Mouse (Mus musculus) embryonic facial prominence, embryonic 10.5 days (tissue): ENCODE results near the gene Folr2. TPM values are rescaled to one million over a fixed set of nuclear protein-coding genes. Genes with fewer than 3 reads are reported as not detected.
A peak's percentile ranks its signal among the peaks of the same experiment; 100 is the strongest.

Experiments
- DNase-seq: peaks from one replicate; pipeline ENCODE4 v3.0.0-alpha.2; 2017; ENCODE audit warnings: low spot score
- H3K27ac ChIP-seq: fragments of 300-500 bp; sonication (generic); replicated peaks from 2 replicates; pipeline ENCODE4 v1.5.1; 2016; ENCODE audit warnings: mild to moderate bottlenecking
- H3K27me3 ChIP-seq: fragments of 300-500 bp; sonication (generic); replicated peaks from 2 replicates; pipeline ENCODE4 v1.6.1; 2016; ENCODE audit warnings: low read depth, mild to moderate bottlenecking; ENCODE audit not compliant: poor library complexity, severe bottlenecking
- H3K36me3 ChIP-seq: fragments of 300-500 bp; sonication (generic); replicated peaks from 2 replicates; pipeline ENCODE4 v1.6.1; 2016; ENCODE audit warnings: mild to moderate bottlenecking, moderate library complexity
- H3K4me1 ChIP-seq: fragments of 300-500 bp; sonication (generic); 2 replicates; pipeline ENCODE4 v1.6.1; 2016
- H3K4me3 ChIP-seq: fragments of 300-500 bp; sonication (generic); 2 replicates; pipeline ENCODE4 v1.5.1; 2016; ENCODE audit warnings: mild to moderate bottlenecking, moderate library complexity
- H3K9me3 ChIP-seq: fragments of 300-500 bp; sonication (generic); 2 replicates; pipeline ENCODE4 v1.6.1; 2016; ENCODE audit warnings: mild to moderate bottlenecking
- WGBS: fragments of 180-500 bp; shearing (Covaris S2); methylation state at CpG from one replicate; pipeline ENCODE4 v1.1.7; 2016; 5-methylcytosine and 5-hydroxymethylcytosine counted together
- polyA plus RNA-seq: library from polyadenylated mRNA; unstranded; fragments of >200 nt; fragmentation: Nextera tagmentation; extraction: Ambion mirVana; gene quantifications from 2 replicates; pipeline ENCODE4 v1.2.1, GENCODE M21; 2016

Folr2 gene
- polyA plus RNA-seq, 1 experiment from 2014 or later = 0.49 TPM

DNA sequence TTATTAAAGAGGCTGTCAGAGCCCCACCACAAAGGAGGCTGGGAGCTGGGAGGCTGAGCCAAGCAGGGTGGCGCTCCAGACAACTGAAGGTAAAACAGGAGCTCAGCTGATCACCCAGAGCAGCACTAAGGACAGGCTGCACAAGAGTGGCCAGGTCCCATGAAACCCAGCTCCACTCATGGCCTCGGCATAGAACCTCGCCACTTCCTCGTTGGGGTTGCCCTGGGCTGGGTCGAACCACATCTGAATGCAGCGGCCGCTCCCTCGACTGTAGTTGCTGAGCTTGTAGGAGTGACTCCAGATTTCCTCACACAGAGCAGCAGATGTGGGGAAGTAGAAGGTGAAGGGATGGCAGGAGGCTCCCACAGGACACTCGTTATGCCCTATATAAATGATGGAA, 1.4 kb upstream of the Folr2 start:
- H3K9me3 ChIP-seq = no peaks in the 10 kb centered on the region
- WGBS = 85% methylated on average over 9 of the region's 9 CpGs
- H3K27me3 ChIP-seq = no peaks in the 10 kb centered on the region
- no peak overlapping the region for H3K4me3 ChIP-seq
- no peak overlapping the region for H3K27ac ChIP-seq
- H3K4me1 ChIP-seq = no peaks in the 10 kb centered on the region
- no peaks in the 10 kb centered on the region for H3K36me3 ChIP-seq
- no peak for DNase-seq

DNA sequence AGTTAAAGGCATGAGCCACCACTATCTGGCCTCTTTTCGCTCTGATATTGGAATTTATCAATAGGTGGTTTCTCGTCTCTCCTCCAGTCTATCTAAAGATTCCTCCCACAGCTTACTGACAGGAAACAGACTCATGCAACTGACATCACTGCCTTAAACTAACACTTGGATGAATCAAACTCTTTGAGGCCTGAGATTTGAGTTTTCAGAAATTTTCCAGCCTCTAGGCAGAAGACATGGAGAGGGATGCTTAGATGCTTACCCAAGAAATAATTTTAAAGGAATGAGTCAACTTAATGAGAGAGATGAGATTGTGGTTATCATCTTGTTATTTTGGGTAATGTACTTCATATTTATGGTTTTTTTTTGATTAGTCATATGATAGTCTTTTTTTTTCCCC, 3.2 kb downstream of the Folr2 start:
- H3K4me1 ChIP-seq = peaks cover under 1% of the 10 kb centered on the region; the same call in 1 of the 2 replicates
- no peak overlapping the region for H3K4me3 ChIP-seq
- no peaks in the 10 kb centered on the region for H3K36me3 ChIP-seq
- 84% methylated on average over 2 of the region's 2 CpGs for WGBS
- no peak for DNase-seq
- H3K27me3 ChIP-seq = no peaks in the 10 kb centered on the region
- H3K9me3 ChIP-seq = no peaks in the 10 kb centered on the region
- H3K27ac ChIP-seq = no peak overlapping the region

DNA sequence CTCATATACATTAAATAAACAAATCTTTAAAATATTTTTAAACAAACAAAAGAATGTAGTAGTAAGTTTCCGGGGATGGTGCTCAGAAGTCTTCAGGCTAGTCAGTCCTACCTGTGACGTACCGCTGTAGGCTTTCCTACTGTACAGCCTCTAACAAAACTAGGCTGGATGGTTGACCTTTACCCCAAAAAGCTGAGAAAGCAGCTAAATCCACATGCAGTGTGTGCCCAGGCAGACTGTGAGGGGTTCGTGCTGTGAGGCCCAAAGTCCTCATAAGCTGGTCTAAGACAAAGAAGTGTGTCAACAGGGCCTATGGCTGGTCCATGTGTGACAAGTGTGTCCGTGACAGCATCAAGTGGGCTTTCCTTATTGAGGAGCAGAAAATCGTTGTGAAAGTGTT, 4.1 kb downstream of the Folr2 start:
- Histone ChIP-seq H3K9me3 (no peaks in the 10 kb centered on the region), H3K36me3 (no peaks in the 10 kb centered on the region), H3K4me1 (peaks cover 3% of the 10 kb centered on the region; the same call in 1 of the 2 replicates), H3K27me3 (no peaks in the 10 kb centered on the region), H3K4me3 (no peak overlapping the region), H3K27ac (no peak overlapping the region)
- DNase-seq = no peak
- 91% methylated on average over 6 of the region's 6 CpGs for WGBS

DNA sequence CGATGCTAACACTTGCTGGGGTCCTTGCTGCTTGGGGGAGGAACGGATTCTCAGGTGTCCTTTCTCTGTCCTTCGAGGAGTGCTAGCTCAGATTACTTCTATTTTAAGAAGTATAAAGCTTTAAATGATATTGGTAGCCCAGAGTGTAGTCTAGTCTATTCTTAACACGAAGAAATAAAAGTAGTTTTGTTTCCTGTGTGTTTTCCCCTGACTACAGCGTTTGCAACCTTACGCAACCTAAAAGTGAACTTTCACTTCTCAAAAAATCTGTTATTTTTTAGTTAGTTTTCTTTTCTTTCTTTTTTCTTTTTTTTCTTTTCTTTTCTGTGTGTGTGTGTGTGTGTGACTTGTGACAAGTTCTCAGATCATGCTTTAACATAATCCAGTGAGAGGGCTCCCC, 5.3 kb downstream of the Folr2 start:
- no peak overlapping the region for H3K4me3 ChIP-seq
- 84% methylated on average over 6 of the region's 6 CpGs for WGBS
- H3K36me3 ChIP-seq = no peaks in the 10 kb centered on the region
- H3K27me3 ChIP-seq = no peaks in the 10 kb centered on the region
- no peak for DNase-seq
- H3K27ac ChIP-seq = no peak overlapping the region
- H3K9me3 ChIP-seq = no peaks in the 10 kb centered on the region
- H3K4me1 ChIP-seq = peaks cover 3% of the 10 kb centered on the region; the same call in 1 of the 2 replicates

DNA sequence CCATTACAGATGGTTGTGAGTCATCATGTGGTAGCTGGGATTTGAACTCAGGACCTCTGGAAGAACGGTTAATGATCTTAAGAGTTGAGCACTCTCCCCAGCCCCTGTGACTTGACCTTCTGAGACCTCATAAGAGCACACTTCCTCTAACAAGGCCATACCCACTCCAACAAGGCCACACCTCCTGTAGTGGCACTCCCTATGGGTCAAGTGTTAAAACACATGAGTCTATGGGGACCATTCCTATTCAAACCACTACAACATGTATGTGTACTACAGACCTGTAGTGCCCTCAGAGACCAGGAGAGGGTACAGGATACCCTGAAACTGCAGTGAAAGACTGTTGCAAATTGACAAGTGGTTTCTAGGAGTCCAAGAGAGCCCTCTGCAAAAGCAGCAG, 9.1 kb downstream of the Folr2 start:
- Histone ChIP-seq H3K4me1 (peaks cover 3% of the 10 kb centered on the region; the same call in 1 of the 2 replicates), H3K4me3 (no peak overlapping the region), H3K9me3 (no peaks in the 10 kb centered on the region), H3K27me3 (no peaks in the 10 kb centered on the region), H3K36me3 (no peaks in the 10 kb centered on the region), H3K27ac (no peak overlapping the region)
- 95% methylated on average over 1 of the region's 1 CpGs for WGBS
- no peak for DNase-seq

DNA sequence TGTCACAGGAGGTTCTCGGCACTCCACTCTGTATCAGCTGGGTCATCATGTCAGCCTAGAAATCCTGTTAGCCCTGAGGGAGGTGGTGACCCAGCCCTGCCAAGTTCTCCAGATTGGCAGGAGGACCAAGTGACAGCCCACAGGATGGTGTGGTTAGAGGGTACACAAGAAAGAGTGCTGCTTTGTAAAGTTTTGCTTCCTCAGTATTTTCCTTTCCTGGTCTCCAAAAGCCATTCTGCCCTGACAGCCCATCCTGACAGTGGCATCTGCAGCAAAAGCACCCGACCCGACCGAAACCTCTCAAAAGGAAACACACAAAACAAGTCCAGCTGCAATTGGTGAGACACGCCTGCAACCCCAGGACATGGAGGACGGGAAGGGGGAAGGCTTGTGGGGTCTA, 12.8 kb downstream of the Folr2 start:
- Histone ChIP-seq H3K27me3 (no peaks in the 10 kb centered on the region), H3K27ac (no peak overlapping the region), H3K4me3 (no peak overlapping the region), H3K9me3 (no peaks in the 10 kb centered on the region), H3K4me1 (peaks cover 5% of the 10 kb centered on the region), H3K36me3 (peaks cover 3% of the 10 kb centered on the region; the same call in 1 of the 2 replicates)
- DNase-seq = no peak
- 75% methylated on average over 6 of the region's 6 CpGs for WGBS

DNA sequence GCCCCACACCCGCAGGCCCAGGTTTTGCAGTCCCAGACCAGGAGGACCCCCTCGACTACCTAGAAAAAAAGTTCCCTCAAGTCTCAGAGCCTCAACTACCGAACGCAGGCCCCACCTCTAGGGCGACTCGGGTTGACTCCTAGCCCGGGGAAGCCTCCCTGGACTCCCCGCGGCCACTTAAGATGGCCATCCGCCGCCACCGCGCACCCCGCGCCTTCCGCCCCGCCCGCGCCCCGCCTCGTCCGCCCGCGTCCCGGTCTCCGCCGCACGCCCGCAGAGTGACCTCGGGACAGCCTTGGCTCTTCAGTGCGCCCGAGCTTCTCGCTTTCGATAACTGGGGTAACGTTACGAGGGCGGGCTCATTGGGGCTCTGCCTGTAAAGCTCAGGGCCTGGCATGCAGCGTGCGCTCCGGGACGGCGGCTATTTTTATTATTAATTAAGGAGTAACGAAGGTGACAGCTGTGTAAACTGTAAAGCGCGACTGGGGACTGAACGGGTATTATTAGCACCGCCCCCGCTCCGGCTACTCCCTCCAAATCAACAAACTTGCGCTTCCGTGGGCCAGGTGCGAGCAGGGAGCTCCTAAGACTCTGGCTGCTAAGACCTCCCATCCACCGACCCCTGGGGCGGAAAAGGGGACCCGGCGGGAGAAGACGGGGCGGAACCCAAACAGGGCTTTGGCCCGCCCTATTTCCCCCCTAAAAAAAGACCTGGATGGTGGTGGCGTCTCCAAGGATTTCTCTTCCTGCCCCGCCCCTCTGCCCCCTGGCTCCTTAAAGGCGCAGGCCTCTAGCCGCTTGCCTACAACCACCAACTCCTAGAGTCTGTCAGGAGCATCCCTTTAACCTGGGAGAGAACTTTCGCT, 19.2 kb downstream of the Folr2 start, which contains the start of gene Inppl1:
Gene Inppl1 (minus strand): TSS at position 624 of the 866 bp plus-strand sequence.
- H3K4me3 ChIP-seq = peak within 1 kb of the TSS; percentile 88
- H3K27me3 ChIP-seq = no peaks in the 10 kb centered on the region
- no peaks in the 10 kb centered on the region for H3K9me3 ChIP-seq
- peak within 1 kb of the TSS; percentile 100 for H3K27ac ChIP-seq
- DNase-seq = peak; percentile 94
- under 1% methylated on average over 64 of the region's 64 CpGs for WGBS
- peaks cover 20% of the 10 kb centered on the region for H3K36me3 ChIP-seq
- peaks cover 43% of the 10 kb centered on the region for H3K4me1 ChIP-seq

DNA sequence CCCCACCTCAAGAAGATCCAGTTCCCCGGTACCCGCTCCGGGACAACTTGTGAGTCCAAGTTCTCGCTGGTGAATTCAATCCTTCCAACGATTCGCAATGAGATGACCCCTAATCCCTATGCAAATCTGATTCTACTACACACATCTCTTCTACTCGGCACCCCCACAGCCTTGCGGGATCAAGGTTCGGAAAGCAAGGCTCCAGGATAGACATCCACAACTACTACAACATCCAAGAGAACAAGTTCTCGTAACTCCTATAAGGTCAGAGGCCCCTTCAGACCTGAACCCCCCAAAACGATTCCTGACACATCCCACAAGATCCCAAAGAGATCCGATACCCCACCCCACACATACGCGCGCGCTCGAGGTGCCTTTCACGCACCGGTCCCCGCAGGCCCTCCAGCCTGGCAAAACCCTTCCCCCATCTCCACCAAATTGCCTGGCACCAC, 19.8 kb downstream of the Folr2 start:
- H3K27me3 ChIP-seq = no peaks in the 10 kb centered on the region
- H3K27ac ChIP-seq = peak overlapping the region; percentile 100
- peak overlapping the region; percentile 88 for H3K4me3 ChIP-seq
- DNase-seq = no peak
- peaks cover 26% of the 10 kb centered on the region for H3K36me3 ChIP-seq
- WGBS = under 1% methylated on average over 20 of the region's 20 CpGs
- H3K4me1 ChIP-seq = peaks cover 43% of the 10 kb centered on the region
- H3K9me3 ChIP-seq = no peaks in the 10 kb centered on the region

DNA sequence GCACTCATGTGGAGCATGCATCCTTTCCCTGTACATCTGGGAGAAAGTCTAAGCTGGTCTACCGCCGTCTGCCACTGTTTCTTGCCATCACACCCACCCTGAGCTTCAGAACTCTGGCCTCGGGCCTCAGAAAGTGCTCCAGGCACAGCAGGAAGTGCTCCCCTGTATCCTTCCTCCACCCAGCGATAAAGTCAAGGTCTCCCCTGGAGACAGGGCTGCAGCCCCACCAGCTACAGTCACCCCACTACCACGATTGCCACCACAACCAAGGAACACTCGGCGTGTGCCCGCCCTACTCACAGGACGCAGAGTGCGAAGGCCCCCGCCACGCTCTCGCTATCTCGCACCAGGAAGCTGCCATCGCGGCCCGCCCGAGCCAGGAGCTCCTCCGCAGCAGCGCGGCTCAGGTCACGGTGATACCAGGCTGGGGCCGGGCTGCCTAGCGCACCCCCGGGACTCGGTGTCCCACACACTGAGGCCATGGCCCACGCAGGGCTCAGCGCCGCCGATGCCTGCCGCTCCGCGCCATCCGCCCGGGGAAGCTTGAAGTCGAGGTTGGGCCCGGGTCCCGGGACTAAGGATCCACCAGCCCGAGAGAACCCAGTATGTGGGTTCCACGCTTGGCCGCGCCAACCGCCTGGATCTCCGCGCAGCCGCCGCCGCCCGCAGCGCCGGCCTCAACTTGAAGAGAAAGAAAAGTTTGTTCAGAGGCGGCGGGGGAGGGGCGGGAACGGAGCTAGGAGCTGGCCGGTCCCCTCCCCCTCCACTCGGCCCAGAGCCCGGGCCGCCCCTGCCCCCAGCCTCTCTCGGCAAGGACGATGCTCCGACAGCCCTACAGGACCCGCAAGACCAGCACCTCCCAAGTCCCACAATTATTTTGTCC, 20.5 kb downstream of the Folr2 start:
- no peaks in the 10 kb centered on the region for H3K27me3 ChIP-seq
- peak overlapping the region; percentile 100 for H3K27ac ChIP-seq
- peak; percentile 89 for DNase-seq
- no peaks in the 10 kb centered on the region for H3K9me3 ChIP-seq
- peaks cover 33% of the 10 kb centered on the region for H3K36me3 ChIP-seq
- H3K4me1 ChIP-seq = peaks cover 43% of the 10 kb centered on the region
- peak overlapping the region; percentile 88 for H3K4me3 ChIP-seq
- under 1% methylated on average over 63 of the region's 63 CpGs for WGBS

DNA sequence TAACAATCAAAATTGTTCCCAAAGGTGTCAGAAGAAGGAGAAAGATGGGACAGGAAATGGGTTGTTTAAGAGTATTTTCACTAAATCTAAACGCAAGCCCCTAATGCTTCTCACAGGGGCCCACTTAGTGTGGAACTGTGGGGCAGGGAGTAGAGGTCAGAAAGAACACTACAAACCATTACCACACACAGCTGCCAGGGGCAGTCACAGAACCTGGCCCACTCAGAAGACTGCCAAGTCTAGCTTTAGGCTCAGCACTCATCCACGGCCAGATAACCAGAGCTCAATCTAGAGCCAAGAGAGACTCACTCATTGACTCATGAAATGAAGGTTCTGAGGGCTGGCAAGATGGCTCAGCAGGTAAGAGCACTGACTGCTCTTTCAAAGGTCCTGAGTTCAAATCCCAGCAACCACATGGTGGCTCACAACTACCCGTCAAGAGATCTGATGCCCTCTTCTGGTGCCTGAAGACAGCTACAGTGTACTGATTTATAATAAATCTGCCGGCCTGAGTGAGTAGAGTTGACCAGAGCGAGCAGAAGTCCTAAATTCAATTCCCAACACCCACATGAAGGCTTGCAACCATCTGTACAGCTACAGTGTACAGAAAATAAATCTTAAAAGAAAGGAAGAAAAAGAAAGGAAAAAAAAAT, 21.4 kb downstream of the Folr2 start:
- 47% methylated on average over 5 of the region's 5 CpGs for WGBS
- Histone ChIP-seq H3K9me3 (no peaks in the 10 kb centered on the region), H3K27me3 (no peaks in the 10 kb centered on the region), H3K4me3 (peak overlapping the region; percentile 88), H3K4me1 (peaks cover 43% of the 10 kb centered on the region), H3K36me3 (peaks cover 42% of the 10 kb centered on the region), H3K27ac (peak overlapping the region; percentile 100)
- DNase-seq = no peak

DNA sequence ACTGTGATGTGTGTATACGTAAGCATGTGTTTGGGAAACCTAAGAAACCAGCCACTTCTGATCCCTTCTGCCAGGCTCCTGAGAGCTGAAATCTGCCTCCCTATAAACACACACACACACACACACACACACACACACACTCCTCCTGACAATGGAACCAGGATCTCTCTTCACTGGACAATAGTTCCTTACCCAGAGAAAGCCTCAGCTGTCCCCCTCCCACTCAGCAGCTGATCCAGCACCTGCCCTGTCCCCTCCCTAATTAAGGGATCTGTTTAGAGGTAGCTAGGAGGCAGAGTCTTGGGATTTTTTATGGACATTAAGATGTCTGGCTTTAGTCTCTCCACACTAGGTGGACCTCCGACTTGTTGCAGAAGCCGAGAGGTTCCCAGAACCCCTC, 22.1 kb downstream of the Folr2 start:
- no peaks in the 10 kb centered on the region for H3K9me3 ChIP-seq
- no peak for DNase-seq
- peaks cover 46% of the 10 kb centered on the region for H3K36me3 ChIP-seq
- H3K27me3 ChIP-seq = no peaks in the 10 kb centered on the region
- H3K4me3 ChIP-seq = peak overlapping the region; percentile 88
- H3K27ac ChIP-seq = peak overlapping the region; percentile 100; the same call in 1 of the 2 replicates
- H3K4me1 ChIP-seq = peaks cover 43% of the 10 kb centered on the region
- 72% methylated on average over 3 of the region's 3 CpGs for WGBS
